Mouse (Mus musculus) spleen, embryonic (tissue): ENCODE measurements at regions not wholly inside any gene's neighbourhood (a gene's known extent, or its start where the extent isn't known, plus 50 kb on each side); places are given as distances from the start of the nearest gene placed in this dataset.

Experiments
- CTCF ChIA-PET: fragments of 350-600 bp; sonication (Branson Sonifier 250); formaldehyde crosslinking; loops from one replicate; lab custom pipeline; 2022; lab: Charles Lee

DNA sequence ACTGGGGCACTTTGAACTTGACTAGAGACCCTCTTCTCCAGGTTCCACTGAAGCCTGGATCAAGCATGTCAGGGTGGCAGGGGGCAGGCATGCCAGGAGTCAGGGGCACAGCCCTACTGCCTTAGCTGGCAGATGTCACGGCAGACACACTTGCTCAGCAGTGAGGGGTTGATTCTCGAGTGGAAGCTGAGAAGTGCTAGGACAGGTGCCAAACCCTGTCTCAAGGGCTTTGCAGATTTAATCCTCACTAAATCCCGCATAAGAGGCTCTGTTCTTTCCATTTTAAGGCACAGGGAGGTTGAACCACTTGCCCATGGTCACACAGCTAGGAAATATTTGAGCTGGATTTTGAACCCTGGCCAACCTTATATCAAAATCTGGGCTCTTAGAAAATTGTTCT lies 223.5 kb upstream of the Mvb12b start:
- CTCF ChIA-PET: interaction anchor here (0.5 kb wide), 1 partner anchor 48 kb away, joined by 3 read pairs; no protein-coding TSS in a partner anchor

DNA sequence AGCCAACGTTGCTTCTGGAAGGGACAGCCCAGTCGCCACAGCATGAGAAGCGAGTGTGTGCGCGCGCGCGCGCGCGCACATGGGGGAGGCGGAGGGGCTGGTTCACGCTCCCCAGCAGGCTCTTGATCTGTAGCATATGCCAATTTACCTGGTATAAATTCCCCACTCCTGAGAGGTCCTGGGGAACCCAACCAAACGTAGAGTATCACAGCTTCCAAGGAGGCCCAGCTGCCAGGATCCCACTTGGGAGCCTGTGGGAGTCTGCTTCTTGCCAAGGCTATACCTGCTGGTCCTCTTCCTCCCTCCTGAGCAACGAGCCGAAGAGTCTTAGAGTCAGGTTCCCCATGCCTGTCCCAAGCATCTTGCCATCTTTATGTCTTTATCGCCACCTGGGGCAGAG lies 222.8 kb upstream of the Mvb12b start:
- CTCF ChIA-PET: interaction anchor here (0.5 kb wide), 1 partner anchor 48 kb away, joined by 3 read pairs; no protein-coding TSS in a partner anchor

DNA sequence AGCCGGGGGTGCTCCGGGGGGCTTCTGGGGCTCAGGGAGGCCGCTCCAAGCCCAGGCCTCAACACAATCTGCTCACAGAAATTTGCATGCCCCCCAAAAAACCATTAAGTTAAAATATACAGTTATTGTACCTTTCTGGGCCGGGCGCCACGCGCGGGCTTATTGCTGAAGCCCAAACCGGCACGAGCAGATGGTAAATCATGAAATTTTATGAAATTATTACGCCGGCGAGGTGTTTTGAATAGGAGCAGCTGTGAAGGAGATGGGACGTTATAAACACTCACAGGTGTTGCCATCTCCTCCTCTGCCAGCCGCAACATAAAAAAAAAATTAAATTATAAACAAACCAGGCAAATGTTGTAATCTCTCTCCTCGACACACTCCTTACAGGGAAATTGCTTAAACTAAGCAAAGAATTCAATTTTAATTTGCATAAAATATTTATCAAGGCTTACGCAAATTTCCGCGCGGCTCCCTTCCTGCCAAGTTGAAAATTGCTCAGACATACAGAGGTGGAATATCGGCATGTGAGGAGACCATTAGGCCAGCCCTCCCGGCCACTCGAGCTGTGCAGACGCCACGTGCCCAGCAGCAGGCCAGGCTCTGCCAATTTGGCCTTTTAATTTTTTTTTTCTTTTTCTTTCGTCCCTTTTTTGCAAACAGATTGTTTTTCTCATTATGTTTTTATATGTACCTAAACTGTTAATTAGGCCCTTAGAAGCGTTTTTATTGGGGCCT lies 220.0 kb upstream of the Mvb12b start:
- CTCF ChIA-PET: no interaction called here

DNA sequence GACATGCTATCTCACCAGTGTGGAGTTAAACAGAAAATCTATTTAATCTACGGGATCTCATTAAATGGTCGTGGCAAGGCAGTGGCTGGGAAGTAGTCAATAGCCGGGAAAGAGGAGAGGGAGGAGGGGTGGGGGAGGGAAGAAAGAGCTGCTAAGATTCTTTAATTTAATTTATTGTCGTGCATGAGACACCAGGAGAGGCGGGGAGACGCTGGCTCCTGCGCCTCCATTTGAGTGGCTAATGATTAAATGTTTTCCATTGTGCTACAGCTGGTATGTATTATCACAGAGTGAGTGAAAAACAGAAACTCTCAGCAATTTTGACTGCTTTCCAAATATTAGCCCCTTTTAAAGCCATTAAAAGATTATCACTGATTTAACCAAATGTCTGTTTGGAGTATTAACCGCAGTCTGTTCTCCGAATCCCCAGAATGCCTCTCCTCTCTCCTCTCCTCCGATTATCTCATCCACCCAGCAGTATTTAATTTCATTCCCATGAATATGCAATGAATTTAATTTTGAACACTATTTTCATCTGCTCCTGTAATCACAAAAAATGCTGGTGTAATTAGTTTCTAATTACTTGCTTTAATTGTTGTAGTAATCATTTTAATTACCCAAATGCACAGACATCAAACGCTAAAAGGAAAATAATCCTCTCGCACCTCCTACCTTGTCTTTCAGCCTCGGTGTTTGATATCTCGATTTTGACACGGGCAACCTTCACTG lies 219.3 kb upstream of the Mvb12b start:
- CTCF ChIA-PET: no interaction called here

DNA sequence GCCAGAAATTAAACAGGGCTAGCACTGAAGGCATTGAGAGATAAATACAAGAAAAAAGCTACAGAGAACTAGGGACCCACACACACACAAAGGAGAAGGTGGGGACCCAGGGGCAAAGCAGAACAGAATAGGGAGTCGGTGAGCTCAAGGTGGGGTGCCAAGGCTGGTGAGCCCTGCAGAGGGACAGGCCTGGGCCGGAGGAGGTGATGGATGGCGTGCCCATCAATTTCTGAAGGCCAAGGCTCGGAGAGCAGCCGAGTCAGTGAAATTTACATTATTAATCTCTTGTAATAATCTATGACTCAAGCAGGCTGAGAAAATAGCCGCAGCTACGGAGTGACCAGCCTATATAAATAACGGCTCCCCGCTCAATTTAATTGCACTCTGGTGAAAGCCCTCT lies 218.5 kb upstream of the Mvb12b start:
- CTCF ChIA-PET: no interaction called here

DNA sequence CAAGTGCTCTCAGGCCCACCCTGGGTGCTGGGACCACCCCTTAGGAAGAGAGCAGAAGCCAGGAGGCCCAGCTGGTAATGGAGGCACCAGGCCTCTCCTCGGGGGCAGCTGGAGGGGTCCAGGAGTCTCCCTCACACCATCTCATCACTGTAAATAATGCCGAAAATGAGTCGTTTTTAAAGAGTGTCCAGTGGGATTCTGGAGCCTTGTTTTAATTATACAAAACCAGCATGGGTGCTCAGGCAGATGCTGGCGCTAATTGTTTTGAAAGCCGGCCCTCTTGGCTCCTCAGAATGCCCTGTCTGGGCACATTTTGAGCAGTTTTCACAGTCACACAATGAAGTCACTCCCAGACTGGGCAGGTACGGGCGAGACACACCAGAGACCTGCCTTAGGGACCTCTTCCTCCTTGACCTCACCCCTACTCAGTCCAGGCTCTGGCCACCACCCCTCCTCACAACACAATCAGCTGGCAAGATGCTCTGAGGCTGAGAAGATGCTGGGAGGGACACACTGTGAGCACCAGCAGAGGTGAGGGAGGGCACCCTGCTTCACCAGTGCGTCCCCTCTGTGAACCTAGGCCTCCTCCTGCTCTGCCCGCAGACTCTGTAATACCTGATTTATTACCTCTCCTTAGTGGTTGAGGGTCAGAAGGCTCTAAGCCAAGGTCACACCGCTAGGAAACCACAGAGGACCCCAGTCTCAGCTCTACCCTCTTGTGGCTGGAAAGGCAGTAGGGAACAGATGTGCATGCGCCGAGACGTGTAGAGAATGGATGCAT lies 217.7 kb upstream of the Mvb12b start:
- CTCF ChIA-PET: no interaction called here

DNA sequence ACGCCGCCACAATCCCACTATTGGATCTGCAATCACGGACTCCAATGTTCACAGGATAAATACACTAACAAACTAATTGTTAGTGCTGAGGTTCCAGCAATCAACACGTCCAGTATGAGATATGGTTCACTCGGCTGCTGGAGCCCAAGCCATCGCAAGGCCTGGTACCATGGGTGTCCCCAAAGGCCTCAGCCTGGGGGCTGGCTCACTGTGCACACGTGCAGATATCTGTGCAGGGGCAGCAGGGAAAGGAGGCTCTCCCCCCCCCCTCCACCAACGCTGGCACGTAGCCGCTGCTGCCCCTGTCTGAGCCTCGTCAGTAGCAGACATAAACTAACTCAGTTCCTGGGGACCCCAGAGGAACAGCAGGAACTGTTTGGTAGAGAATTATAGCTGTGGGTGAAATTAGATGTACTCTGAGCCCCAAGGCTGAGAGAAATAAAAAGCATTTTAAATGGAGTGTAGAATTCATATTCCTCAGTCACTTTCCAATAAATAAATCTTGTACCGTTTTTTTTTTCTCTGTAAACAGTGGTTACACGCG lies 210.3 kb upstream of the Mvb12b start:
- CTCF ChIA-PET: no interaction called here

DNA sequence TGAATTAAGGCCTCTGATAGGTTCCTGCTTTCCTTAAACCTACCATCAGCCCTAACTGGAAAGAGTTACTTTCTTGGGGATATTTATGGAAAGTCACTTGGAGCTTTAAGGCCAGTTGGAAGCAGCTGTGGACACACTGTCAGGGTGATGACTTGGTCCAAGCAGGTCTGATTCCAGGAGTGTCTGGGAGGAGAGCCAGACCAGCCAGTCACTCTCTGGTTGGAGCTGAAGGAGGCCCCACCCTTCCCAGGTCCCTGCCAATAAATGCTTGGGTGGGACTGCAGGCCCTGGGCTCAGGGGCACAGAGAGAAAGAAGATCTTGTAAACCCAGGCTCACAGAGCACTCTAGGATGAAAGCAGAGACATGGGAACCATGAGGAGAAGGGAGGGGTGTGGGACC lies 208.8 kb upstream of the Mvb12b start:
- CTCF ChIA-PET: no interaction called here

DNA sequence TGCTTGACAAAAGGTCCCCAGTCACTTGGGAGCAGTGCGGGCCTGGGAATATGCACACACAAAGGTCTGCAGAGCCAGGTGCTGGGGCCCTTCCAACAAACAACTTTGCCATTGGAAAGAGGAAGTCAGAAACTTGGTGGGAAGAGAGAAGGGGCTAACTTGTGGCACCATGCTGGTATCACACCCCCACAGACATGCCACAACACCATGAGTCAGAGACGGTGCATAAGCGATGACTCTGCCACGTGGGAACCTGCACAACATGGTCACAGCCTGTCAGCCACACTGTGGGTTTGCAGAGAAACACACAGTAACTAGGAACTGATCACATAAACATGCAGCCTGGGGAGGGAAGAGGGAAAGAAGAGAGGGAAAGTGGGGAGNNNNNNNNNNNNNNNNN lies 201.1 kb upstream of the Mvb12b start:
- CTCF ChIA-PET: no interaction called here

DNA sequence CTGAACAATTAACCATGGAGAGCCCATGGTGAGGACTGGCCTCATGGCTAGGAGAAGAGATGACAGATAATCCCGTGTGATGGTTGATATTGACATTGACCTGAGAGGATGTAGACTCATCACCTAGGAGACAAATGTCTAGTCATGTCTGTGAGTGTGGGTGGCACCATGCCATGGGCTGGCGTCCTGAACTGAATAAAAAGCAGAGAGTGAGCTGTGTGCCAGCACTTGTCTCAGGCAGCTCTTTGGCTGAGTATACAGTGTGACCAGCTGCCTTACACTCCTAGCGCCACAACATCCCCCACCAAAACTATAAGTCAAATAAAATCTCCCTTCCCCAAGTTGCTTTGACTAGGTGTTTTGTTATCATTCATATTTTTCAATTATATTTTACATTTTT lies 198.4 kb upstream of the Mvb12b start:
- CTCF ChIA-PET: no interaction called here

DNA sequence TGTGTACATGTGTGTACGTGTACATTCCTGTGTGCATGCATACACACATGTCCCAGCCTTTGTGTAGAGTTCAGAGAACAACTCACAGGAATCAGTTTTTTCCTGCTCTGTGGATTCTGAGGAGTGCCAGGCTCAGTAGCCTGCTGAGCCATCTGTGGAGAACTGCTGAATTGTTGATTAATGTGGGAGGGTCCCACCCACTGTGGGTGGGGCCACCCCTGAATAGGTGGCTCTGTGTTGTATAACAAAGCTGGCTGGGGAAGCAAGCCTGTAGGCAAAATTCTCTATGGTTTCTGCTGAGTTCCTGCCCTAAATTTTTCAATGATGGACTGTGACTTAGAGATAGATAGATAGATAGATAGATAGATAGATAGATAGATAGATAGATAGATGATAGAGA lies 196.8 kb upstream of the Mvb12b start:
- CTCF ChIA-PET: no interaction called here

DNA sequence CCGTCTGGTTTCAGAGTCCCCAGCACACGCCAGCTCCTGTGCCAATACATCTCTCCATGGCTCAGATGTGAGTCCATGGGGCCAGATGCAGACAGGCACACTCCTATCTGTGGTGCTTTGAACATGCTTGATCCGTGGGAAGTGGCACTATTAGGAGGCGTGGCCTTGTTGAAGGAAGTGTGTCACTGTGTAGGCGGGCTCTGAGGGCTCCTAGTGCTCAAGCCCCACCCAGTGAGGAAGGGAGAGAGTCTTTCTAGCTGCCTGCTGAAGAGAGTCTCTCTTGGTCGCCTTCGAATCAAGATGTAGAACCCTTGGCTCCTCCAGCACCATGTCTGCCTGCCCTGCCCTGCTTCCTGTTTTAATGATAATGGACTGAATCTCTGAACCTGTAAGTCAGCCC lies 194.7 kb upstream of the Mvb12b start:
- CTCF ChIA-PET: no interaction called here

DNA sequence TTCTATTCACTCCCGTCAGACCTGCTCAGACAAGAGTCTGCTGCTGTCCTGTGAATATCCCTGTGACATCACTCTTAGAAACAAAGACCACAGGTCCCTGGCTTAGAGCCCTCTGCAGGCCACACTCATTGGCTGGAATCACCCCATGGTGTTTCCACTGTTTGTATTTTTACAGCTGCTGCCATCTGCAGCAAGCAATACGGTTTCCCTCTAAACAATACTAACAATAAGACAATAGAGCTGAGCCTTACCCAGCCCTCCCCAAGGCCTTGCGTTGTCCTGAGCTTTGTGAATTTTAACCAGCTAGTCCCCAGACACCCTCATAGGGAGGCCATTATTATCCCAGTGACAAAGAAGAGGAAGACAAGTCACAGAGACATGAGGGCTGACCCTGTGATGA lies 192.4 kb upstream of the Mvb12b start:
- CTCF ChIA-PET: no interaction called here

DNA sequence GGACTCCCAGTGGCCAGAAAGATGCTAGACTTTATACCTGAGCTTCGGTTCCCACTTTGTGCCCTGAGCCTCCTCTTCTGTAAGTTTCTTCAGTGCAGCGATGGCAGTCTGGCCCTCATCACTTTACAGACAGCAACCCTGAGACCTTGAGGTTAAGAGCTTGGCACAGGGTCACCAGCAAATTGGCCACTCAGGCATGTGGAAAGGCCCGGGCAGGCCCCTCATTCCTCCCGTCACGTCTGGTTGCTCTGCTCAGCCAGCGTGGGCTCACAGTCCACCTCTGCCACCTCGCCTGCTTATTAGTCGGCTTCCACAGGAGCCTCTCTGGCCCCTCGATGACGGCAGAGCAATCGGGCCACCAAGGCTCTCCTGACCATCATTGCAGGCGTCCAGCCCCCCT lies 191.5 kb upstream of the Mvb12b start:
- CTCF ChIA-PET: no interaction called here

DNA sequence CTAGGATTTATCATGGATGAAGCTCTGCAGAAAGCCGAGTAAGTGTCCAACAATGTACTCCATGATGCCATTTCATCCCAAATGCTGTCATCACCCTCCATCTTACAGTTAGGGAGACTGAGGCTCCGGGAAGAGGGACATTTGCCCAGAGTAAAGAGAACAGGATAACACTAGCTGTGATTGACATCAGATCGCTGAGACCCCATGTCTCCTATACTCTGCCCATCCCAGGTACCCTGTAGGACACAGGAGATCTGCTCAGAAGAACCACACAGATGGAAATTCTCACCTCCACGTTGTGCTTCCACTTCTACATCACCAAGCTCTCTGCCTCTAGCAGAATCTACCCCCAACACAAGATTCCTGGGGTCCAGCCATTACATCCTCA lies 191.1 kb upstream of the Mvb12b start:
- CTCF ChIA-PET: interaction anchor here (0.6 kb wide), 1 partner anchor 816 kb away, joined by 6 read pairs; no protein-coding TSS in a partner anchor

DNA sequence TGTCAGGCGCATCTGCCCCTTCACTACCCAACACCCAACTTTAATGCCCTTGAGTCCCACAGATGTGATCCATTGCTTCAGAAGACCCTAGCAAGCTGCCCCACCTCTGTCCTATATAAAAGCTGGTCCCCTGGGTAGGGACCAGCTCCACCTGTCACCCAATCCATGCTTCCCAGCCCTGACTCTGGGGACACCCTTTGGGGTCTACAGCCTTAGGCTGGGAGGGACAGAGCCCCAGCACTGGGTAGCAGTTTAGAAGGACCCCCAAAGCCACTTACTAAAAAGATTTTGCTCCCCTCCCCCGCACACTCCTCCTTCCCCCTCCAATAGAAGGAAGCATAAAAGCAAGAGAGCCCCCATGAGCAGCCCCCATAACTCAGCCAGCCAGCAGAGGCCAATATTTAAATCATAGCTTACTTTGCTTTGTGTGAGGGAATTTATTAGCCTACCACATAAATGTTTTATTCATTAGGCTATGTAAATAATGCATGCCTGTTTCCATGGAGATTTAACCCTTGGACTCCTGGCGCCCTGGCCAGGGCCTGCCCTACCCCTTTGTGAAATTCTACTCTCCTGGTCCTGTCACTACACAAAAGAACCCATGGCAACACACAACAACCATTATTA lies 190.6 kb upstream of the Mvb12b start:
- CTCF ChIA-PET: interaction anchor here (0.6 kb wide), 1 partner anchor 815 kb away, joined by 6 read pairs; no protein-coding TSS in a partner anchor

DNA sequence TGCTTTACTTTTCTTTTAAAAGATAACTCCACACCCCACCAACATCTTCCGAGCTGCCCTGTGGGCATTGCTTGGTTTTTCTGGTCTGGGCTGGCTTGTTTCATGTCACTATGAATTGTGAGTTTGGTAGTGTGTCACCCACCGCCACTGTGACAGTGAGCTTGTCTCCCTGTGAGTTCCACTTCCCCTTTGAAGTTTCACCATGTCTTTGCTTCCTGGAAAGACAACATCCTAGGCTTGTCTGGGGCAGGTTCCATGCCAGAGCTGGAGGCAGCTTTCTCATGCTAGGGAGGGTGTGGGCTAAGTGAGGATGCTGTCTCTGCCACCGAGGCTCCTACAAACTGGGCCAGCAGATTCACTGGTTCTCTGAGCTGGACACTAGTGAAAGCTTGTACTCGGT lies 188.6 kb upstream of the Mvb12b start:
- CTCF ChIA-PET: no interaction called here

DNA sequence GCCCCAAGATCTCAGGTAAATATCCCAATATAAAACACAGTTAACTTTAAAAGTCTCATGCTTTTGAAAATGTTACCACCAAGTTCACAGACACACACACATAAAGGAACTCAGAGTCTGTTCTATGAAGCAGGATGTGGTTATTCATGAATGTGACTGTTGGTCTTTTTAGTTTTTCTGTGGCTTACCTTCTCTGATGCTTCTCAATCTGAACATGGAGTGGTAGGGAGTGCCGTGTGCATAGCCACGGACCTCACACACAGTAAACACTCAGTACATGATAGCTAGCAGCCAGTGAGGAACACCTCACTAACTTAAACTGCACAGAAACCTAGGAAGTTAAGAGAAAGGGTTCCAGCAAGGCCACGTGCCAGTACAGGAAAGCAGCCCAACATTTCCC lies 186.3 kb upstream of the Mvb12b start:
- CTCF ChIA-PET: interaction anchor here (0.7 kb wide), 1 partner anchor 11 kb away, joined by 5 read pairs; no protein-coding TSS in a partner anchor

DNA sequence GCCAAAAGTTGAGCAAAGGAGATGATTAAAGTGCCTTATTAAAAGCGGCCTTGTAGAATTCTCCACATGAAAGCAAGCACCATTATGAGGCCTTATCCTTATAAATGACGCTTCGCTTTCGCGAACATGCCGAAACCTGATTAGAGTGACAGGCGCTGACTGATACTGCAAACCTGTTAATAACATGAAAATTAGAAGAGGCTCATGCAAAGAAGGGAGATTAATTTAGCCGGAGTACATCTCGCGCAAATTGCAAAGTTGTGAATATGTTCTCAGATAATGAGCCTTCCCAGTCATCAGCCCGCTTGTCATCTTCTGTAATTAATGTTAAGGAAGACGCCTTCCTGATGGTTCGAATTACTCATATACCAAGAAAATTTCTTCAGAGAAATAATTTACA lies 177.8 kb upstream of the Mvb12b start:
- CTCF ChIA-PET: no interaction called here

DNA sequence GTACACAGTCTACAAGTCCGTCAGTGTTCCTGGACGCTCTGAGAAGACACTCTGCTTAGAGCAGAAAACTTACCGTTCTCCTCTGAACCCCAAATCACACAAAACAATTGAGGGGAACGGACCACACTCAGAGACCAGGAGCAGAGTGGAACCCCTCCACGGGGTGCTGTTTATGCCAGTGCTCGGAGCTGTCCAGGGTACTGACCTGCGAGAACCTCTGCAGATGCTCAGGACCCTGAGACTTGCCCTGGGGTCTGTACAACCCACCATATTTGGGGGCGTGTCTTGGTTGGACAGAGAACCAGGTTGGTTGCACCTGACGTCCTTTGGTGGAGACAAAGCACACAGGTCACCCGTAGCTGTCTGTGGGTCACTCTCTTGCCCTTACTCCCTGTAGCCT lies 177.3 kb upstream of the Mvb12b start:
- CTCF ChIA-PET: no interaction called here

DNA sequence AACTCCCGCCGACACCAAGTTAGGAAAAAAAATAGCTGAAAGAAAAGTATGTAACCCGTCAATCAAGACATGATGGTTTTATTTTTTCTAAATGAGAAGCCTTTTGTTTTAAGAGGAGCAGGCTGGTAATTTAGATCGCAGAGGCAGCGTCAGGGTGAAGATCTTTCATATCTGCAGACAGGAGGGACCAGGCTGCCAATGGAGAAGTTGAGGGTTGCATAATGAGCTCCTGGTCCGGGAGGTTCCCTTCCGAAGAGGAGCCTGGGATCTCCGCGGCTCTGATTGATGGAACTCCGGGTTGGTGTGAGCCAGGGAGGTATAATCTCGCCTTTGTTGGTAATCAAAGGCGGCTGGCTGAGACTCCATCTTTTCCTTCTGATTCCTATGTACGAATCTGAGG lies 168.8 kb upstream of the Mvb12b start:
- CTCF ChIA-PET: no interaction called here

DNA sequence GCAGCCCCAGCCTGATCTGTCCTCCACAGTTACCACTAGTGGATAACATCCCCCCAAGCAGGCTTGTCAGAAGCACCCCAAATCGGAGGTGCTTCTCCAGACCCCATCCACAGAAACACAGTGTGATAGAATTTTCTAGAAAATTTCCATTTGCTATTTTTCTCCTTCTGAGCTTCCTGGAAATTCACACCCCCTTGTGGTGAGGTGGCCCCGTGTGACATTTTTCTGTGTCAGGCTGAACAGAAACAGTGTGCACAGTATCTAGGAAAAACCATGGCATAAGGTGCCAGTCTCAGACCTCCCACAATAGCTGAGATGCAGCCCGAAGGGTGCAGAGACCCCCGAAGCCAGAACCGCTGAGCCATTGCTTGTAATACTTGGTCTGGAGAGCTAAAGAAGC lies 155.3 kb upstream of the Mvb12b start:
- CTCF ChIA-PET: no interaction called here
